Mouse (Mus musculus): Measurements from ENCODE around the gene Pcbp1. TPM values are rescaled to one million over a fixed set of nuclear protein-coding genes. Genes with fewer than 3 reads are reported as not detected.
A peak's percentile ranks its signal among the peaks of the same experiment; 100 is the strongest.

Pcbp1 gene
- polyA plus RNA-seq (2015; fragmentation: Nextera tagmentation; extraction: Ambion mirVana), result 488 and 506 TPM in 2 replicates

DNA sequence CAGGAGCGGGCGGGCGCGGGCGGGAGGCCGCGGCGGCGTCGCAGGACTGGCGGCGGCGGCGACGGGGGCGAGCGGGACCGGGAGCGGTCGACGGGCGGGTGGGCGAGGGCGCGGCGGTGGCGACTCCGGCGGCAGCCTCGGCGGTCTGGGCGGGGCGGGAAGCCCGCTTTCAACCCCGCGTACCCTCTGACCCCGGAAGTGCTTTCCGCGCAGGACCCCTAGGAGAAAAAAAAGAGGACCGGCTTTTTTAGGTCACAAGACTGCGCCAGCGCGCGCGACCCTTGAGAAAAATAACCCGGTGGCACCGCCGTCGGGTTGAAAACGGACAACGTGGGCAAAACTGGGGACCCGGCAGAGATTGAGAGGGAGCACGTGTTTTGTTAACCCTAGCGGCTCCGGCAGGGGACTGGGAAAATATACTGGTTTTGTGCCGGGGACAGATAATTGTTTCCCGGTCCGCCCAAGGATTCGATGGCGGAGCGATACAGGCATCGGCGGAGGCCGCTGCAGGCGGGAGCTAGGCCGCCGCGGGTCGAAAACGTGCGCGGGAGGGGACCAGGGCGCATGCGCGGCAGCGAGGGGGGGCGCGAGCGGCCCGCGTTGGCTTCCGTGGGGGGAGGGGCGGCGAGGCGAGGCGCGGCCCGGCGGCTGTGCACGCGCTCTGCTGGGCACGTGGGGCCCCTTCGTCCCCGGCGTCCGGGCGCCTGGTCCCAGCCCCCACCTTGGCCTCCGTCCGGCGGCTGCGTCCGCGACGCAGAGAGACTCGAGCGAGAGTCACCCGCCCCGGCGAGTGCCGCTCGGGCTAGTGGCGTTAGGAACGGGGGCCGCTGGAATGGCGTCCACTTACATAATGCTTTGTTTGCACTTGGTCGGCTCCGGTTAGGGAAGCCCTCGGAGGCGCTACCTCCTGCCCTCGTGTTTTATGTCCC lies at the start of gene Pcbp1:
Gene Pcbp1 (minus strand): TSS at position 290 of the 929 bp plus-strand sequence.
- TF ChIP-seq CTCF (IDR thresholded peaks at IDR 0.05; ENCODE audit: low read depth), result no peak; the same call in 1 of the 2 replicates
- peak; percentile 87 for ATAC-seq (replicated peaks; ENCODE audit: low FRiP score, low read depth)
- Histone ChIP-seq H3K9ac (ENCODE audit: low read depth, low read length) (peak within 1 kb of the TSS; percentile 98), H3K27me3 (ENCODE audit: insufficient read depth, low read length) (no peaks in the 10 kb centered on the region), H3K36me3 (ENCODE audit: insufficient read depth, low read length) (0 out of 2 replicates have a peak, but pooled peaks cover 10% of the 10 kb centered on the region), H3K4me3 (replicated peaks; ENCODE audit: low read depth, low read length) (peak within 1 kb of the TSS; percentile 98), H3K4me2 (ENCODE audit: low read length) (peak within 1 kb of the TSS; percentile 79), H3K9me3 (replicated peaks; ENCODE audit: low read length) (no peaks in the 10 kb centered on the region), H3K4me1 (replicated peaks; ENCODE audit: insufficient read depth, low read length) (peaks cover 9% of the 10 kb centered on the region; the same call in 1 of the 2 replicates), H3K27ac (peak within 1 kb of the TSS; percentile 100)
- under 1% methylated on average over 105 of the region's 120 CpGs for WGBS
- peak; percentile 96 for DNase-seq (ENCODE audit: low spot score)

DNA sequence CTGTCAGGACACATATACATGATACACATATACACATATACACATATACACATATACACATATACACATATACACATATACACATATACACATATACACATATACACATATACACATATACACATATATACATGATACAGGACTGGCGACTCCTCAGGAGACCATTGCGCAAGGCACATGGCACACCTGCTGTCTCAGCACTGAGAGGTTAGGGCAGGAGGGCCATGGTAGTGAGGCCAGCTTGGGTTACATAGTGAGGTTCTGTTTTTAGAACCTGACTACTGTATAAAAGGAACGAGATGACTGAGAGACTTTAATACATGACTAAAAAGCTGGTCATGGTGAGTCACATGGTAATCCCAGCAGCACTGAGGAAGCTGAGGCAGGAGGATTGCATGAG lies 48.4 kb upstream of the Pcbp1 start:
- no peak for DNase-seq (ENCODE audit: low spot score)
- H3K9ac ChIP-seq (ENCODE audit: low read depth, low read length), result no peak overlapping the region
- H3K27ac ChIP-seq, result no peak overlapping the region
- H3K4me1 ChIP-seq (replicated peaks; ENCODE audit: insufficient read depth, low read length), result 0 out of 2 replicates have a peak, but pooled peaks cover under 1% of the 10 kb centered on the region
- WGBS, result 91% methylated on average over 3 of the region's 3 CpGs
- TF ChIP-seq CTCF (IDR thresholded peaks at IDR 0.05; ENCODE audit: low read depth), result no peak
- H3K4me3 ChIP-seq (replicated peaks; ENCODE audit: low read depth, low read length), result no peak overlapping the region
- no peak for ATAC-seq (replicated peaks; ENCODE audit: low FRiP score, low read depth)
- H3K9me3 ChIP-seq (replicated peaks; ENCODE audit: low read length), result no peaks in the 10 kb centered on the region
- H3K36me3 ChIP-seq (ENCODE audit: insufficient read depth, low read length), result no peaks in the 10 kb centered on the region
- H3K27me3 ChIP-seq (ENCODE audit: insufficient read depth, low read length), result no peaks in the 10 kb centered on the region
- no peak overlapping the region for H3K4me2 ChIP-seq (ENCODE audit: low read length)

DNA sequence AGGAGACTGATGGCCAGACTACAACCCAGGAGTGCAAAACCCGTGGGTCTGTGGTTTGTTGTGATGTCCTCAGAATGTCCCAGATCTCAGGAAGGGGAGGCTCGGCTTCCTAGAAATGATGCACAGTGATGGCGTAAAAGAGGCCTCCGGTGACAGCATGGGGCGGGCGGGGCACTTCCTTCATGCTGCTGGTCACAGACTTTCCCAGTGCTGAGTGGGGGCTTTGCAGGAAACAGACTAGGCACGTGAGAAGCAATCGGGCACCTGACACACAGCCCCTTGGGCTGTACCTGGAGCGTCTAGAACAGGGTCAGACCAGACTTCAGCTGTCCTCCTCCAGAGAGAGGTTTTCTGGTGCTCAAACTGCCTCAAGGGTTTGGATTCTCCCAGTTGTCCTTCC lies 44.7 kb upstream of the Pcbp1 start:
- no peaks in the 10 kb centered on the region for H3K9me3 ChIP-seq (replicated peaks; ENCODE audit: low read length)
- 56% methylated on average over 9 of the region's 9 CpGs for WGBS
- H3K4me2 ChIP-seq (ENCODE audit: low read length), result no peak overlapping the region
- H3K27ac ChIP-seq, result no peak overlapping the region
- H3K4me3 ChIP-seq (replicated peaks; ENCODE audit: low read depth, low read length), result no peak overlapping the region
- no peak for DNase-seq (ENCODE audit: low spot score)
- no peak overlapping the region for H3K9ac ChIP-seq (ENCODE audit: low read depth, low read length)
- H3K4me1 ChIP-seq (replicated peaks; ENCODE audit: insufficient read depth, low read length), result peaks cover 8% of the 10 kb centered on the region; the same call in 1 of the 2 replicates
- no peak for TF ChIP-seq CTCF (IDR thresholded peaks at IDR 0.05; ENCODE audit: low read depth)
- ATAC-seq (replicated peaks; ENCODE audit: low FRiP score, low read depth), result 0 out of 2 replicates have a peak, but pooled peaks have one; percentile 21
- no peaks in the 10 kb centered on the region for H3K27me3 ChIP-seq (ENCODE audit: insufficient read depth, low read length)
- no peaks in the 10 kb centered on the region for H3K36me3 ChIP-seq (ENCODE audit: insufficient read depth, low read length)

DNA sequence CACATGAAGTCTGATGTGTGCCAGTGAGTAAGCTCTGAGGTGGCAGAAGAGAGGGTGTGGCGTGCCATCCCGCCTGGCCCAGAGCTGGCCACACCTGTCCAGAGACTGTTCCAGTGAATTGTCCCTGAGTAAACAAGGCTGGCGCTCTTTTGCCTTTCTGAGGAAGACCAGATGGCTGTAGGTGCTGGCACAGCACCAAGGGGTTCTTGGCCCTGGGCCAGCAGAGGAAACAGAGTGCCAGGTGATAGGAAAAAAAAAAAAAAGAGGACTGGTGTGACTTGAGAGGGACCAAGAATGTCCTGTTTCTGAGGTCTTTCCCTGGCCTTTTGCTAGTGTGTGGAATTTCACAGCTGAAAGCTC lies 43.3 kb upstream of the Pcbp1 start:
- no peak for ATAC-seq (replicated peaks; ENCODE audit: low FRiP score, low read depth)

DNA sequence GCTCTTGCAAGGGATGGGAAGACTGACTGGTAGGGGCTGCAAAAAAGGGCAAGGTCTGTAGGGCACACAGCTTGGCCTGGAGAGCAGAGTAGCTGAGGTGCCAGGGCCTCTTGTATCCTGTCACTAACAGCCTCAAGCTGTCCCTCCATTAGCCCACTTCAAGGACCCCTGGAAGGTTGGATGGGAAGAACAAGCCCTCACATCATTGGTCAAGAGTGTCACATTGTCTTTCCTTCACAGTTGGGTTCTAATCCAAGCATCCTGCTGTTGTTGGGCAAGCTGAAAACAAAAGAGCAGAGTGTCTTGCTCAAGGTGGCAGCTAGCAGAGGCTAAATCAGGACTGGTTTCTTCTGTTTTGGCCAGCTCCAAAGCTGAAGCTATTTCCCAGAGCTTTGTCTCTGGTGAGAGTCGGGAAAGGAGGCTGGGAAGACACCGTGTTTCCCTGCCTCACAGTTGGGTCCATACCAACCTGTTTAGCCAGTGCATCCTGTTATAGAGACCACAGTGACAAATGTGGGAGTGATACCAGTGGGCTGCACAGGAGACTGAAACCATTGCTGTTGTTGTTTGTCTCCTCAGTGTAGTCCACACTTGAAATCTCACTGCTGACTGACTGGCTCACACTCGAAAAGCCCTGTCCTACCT lies 42.8 kb upstream of the Pcbp1 start:
- Histone ChIP-seq H3K9me3 (replicated peaks; ENCODE audit: low read length) (no peaks in the 10 kb centered on the region), H3K36me3 (ENCODE audit: insufficient read depth, low read length) (peaks cover 6% of the 10 kb centered on the region; the same call in 1 of the 2 replicates), H3K4me3 (replicated peaks; ENCODE audit: low read depth, low read length) (no peak overlapping the region), H3K4me2 (ENCODE audit: low read length) (no peak overlapping the region), H3K9ac (ENCODE audit: low read depth, low read length) (no peak overlapping the region), H3K27me3 (ENCODE audit: insufficient read depth, low read length) (no peaks in the 10 kb centered on the region), H3K27ac (peak overlapping the region; percentile 13; the same call in 1 of the 2 replicates), H3K4me1 (replicated peaks; ENCODE audit: insufficient read depth, low read length) (peaks cover 8% of the 10 kb centered on the region; the same call in 1 of the 2 replicates)
- WGBS, result 55% methylated on average over 3 of the region's 3 CpGs
- DNase-seq (ENCODE audit: low spot score), result no peak
- TF ChIP-seq CTCF (IDR thresholded peaks at IDR 0.05; ENCODE audit: low read depth), result no peak
- ATAC-seq (replicated peaks; ENCODE audit: low FRiP score, low read depth), result no peak

More for the DNA sequence above, 43.3 kb upstream of the Pcbp1 start:
- 41% methylated on average over 3 of the region's 3 CpGs for WGBS
- H3K9me3 ChIP-seq (replicated peaks; ENCODE audit: low read length), result no peaks in the 10 kb centered on the region
- TF ChIP-seq CTCF (IDR thresholded peaks at IDR 0.05; ENCODE audit: low read depth), result no peak
- no peak overlapping the region for H3K4me3 ChIP-seq (replicated peaks; ENCODE audit: low read depth, low read length)
- peak overlapping the region; percentile 13; the same call in 1 of the 2 replicates for H3K27ac ChIP-seq
- no peak overlapping the region for H3K9ac ChIP-seq (ENCODE audit: low read depth, low read length)
- H3K36me3 ChIP-seq (ENCODE audit: insufficient read depth, low read length), result peaks cover 6% of the 10 kb centered on the region; the same call in 1 of the 2 replicates
- no peak overlapping the region for H3K4me2 ChIP-seq (ENCODE audit: low read length)
- DNase-seq (ENCODE audit: low spot score), result no peak
- peaks cover 8% of the 10 kb centered on the region; the same call in 1 of the 2 replicates for H3K4me1 ChIP-seq (replicated peaks; ENCODE audit: insufficient read depth, low read length)
- no peaks in the 10 kb centered on the region for H3K27me3 ChIP-seq (ENCODE audit: insufficient read depth, low read length)

DNA sequence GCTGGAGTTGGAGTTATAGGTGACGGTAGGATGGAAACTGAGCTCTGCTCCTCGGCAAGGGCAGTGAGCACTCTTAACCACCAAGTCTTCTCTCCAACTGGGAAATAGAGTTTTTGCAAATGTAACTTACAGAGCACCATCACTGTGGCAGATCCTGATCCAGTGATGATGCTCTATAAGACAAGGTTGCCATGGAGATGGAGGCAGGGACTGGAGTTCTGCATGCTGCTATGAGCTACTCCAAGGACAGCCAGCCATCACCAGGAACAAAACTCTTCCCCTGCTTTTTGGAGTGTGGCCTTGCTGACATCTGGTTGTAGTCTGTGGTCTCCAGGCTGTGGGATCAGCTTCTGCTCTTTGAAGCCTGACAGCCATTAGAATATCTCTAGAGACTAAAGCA lies 39.7 kb upstream of the Pcbp1 start:
- H3K4me3 ChIP-seq (replicated peaks; ENCODE audit: low read depth, low read length), result no peak overlapping the region
- H3K9me3 ChIP-seq (replicated peaks; ENCODE audit: low read length), result no peaks in the 10 kb centered on the region
- no peak overlapping the region for H3K9ac ChIP-seq (ENCODE audit: low read depth, low read length)
- no peak overlapping the region for H3K4me2 ChIP-seq (ENCODE audit: low read length)
- no peaks in the 10 kb centered on the region for H3K27me3 ChIP-seq (ENCODE audit: insufficient read depth, low read length)
- H3K36me3 ChIP-seq (ENCODE audit: insufficient read depth, low read length), result peaks cover 11% of the 10 kb centered on the region; the same call in 1 of the 2 replicates
- H3K27ac ChIP-seq, result no peak overlapping the region
- ATAC-seq (replicated peaks; ENCODE audit: low FRiP score, low read depth), result no peak
- TF ChIP-seq CTCF (IDR thresholded peaks at IDR 0.05; ENCODE audit: low read depth), result no peak
- H3K4me1 ChIP-seq (replicated peaks; ENCODE audit: insufficient read depth, low read length), result peaks cover 8% of the 10 kb centered on the region; the same call in 1 of the 2 replicates
- WGBS, result 93% methylated on average over 2 of the region's 2 CpGs
- DNase-seq (ENCODE audit: low spot score), result no peak

Data from kidney, postnatal 0 days (tissue).